Mouse (Mus musculus) thymus, postnatal 36 days (tissue): ENCODE results near the gene Palld.

Source experiments
- DNase-seq, 2 experiments: peaks; one replicate each; pipeline ENCODE4 v3.0.0; 2022; ENCODE audit warnings: mixed read lengths in 2 of 2

Gene Palld

DNA sequence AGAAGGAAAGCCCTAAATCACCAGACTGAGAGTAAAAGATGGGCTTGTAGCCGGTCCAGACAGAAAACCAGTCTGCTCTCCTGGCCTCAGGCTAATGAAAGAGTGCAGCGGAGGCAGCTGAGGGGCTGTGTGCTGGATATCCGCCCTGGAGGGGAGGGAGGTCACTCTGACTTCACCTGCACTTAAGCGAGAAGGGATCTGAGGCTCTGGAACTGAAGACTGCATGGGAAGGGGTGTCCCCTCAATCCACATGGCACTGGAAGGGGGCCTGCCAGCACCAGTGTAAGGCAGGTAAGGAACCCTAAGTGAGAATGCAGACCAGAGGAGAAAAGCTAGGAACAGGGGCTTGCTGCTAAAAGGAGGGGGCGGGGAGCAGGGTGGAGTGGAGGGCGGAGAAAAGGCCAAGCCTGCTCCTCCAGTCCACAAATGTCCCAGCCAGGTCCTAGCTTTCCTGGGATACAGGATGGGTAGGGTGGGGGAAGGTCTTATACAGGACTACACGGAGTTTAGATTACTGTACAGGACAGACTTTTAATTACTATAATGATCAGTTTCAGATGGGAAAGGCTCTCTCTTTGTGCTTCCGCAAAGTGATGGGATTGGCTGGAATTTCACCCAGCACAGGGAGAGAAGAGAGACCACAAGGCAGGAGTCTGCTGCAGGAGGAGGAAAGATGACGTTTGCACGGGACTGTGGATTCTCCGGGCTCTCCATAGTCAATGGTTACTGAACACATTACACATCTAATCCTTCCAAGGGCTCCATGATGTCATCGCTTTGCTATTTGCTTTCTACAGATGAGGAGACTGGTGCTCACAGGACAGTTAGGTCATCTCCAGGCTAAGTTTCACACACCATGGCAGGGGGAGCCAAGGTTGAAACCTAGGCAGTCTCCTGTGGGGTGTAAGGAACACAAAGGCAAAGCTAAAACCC lies 278.7 kb downstream of the Palld start:
- no peak for DNase-seq

DNA sequence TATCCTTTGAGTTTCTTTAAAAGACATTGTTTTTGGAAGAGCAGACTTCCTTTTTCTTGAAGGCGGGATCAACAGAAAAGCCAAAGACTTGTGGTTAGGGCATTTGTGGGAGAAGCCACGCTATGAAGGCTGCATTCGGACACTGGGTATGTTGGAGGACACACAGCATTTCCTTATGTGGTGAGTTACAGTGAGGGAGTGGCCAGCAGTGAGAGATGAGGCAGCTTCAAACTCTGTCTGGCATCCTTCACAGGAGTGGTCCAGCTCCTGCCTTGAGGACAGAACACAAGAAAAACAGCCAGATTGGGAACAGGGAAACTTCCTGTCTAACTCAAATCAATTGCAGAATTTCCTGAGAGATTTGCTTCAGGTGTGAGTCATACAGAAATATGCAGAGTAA lies 281.2 kb downstream of the Palld start:
- no peak for DNase-seq

DNA sequence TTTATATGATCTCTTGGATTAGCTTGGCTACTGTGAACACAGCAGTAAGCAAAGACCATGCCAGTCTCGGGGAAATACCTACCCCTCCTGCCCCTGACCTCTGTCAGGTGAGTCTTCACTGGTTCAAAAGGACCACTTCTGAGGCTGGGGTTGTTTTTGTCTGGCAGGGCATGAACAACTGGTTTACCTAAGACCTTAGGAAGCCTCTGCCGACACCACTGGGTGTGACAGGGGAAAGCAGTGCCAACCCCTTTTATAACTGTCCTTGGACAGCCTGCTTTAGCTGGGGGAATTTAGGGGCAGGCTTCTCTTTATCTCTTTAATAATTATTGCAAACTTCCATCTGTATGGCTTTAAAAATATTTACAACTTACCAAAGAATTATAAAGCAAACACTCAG lies 284.8 kb downstream of the Palld start:
- no peak for DNase-seq

DNA sequence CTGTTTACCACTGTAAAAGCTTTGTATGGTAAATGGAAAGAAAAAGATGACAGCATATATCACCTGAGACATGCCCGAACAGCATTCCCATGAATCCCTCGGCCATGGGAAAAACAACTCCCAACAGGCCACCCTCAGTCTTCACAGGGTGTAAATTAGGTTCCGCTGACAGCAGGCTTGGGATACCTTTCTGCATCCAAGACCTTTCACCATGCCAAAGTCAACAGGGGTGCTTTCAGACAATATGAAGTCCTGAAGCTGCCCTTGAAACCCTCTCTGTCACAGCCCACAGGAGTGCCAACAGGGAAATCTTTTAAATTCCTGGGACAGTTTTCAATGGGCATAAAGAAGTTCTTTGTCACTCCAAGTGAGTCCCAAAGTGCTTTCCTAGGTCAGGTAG lies 285.4 kb downstream of the Palld start:
- DNase-seq: no peak

DNA sequence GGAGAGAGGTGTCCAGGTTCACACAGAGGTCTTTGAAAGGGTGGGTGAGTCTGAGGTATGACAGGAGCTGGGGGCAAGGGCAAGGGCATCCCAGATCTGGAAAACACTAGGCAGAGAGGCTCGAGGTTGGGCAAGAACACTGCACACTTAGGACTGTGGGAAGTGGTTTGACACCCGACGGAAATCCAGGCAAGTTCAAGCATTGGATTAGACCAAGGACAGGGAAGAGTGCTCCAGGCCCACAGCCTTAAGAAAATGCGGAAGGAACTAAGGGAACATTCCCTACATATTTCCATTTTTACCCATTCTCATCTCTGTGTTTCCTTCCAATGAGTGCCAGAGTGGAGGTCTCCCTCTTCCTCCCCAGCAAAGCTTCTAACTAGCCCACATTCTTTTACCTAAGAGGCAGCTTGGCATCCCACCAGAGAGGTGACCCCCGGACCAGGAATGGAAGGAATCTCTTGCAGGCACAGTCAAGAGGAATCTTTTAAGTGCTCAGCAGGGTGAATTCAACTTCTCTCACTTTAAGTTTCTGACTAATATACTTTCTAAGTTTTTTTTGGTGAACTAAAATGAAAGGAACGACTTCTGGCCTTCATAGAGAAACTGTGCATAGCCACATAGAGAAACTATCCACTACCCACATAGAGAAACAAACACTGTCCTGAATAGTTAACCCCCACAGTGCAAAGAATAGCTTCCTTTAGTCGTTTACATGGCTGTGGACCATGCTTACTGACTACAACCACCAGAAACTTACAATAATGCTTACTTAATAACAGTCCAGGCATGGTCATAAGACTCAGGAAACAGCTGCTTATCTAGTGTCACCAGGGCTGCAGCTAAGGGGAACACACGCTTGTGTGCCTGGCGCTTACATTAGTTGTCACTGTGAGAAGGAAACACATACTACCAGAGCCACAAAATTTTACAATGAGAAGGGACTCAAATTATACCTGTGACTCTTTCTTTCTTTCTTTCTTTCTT lies 286.5 kb downstream of the Palld start:
- no peak for DNase-seq

DNA sequence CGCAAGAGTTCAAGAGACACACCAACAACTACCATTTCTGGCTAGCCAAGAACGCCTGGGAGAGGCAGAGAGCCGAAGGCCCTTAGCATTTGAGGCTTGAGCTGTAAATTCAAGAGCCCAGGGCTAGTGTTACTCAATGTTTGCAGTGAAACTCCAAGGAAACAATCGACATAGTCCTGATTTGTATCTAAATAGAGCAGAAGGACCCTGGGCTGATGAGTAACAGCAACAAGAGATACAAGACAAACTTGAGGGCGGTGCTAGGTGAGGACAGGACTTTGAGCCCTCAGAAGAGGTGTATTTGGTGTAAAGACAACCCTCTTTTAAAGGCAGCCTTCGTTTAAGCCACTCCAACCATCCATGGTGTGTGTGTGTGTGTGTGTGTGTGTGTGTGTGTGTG lies 290.7 kb downstream of the Palld start:
- DNase-seq: no peak

DNA sequence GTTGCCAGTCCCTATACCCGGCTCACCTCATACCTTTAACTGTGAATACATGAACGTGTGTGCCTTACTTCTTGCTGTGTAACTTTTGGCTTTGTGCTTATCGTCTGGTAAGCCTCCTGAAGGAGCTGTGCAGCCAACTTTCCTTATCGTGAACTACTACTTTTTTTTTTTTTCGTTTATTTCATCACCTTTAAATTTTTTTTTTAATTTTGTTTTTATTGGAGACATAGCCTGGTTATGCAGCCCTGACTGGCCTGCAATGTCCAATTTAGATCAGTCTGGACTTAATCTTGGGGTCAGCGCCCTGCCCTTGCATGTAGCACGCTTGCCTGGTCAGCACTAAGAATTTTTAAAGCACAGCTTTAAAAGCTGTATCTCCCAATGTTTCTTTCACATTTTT lies 291.4 kb downstream of the Palld start:
- DNase-seq: no peak

DNA sequence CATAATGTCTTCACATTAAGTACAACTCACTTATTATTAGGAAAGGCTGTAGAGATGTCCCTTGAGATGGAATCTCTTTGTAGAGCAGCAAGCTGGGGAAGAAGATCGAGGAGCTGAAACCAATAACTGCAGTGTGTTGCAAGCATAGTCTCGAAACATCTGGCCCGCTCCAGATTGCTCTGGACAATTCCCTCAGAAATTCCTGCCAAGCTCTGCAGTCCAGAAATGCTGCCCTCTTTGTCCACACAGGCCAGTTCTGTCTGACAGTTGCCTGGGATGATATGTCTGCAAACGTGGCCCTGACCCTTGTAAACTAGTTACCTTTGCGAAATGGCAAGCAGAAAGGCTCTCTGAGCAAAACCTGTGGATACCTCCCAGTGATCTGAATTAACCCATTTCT lies 291.9 kb downstream of the Palld start:
- DNase-seq: no peak

DNA sequence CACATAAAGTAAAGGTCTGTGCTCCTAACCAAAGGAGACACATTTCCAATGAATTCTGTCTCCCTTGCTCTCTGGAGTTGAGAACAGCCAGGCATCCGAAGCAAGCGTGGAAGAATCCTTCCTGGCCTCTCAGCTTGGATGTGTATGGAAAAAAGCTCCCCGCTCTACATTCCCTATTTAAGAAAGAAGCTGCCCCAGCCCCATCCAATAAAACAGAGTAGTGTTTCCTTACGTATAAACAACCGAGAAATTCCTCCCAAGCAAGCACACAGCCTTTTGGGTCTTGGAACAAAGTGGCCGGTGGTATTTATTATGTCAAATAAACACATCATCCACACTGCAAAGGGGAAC lies 295.1 kb downstream of the Palld start:
- no peak for DNase-seq

DNA sequence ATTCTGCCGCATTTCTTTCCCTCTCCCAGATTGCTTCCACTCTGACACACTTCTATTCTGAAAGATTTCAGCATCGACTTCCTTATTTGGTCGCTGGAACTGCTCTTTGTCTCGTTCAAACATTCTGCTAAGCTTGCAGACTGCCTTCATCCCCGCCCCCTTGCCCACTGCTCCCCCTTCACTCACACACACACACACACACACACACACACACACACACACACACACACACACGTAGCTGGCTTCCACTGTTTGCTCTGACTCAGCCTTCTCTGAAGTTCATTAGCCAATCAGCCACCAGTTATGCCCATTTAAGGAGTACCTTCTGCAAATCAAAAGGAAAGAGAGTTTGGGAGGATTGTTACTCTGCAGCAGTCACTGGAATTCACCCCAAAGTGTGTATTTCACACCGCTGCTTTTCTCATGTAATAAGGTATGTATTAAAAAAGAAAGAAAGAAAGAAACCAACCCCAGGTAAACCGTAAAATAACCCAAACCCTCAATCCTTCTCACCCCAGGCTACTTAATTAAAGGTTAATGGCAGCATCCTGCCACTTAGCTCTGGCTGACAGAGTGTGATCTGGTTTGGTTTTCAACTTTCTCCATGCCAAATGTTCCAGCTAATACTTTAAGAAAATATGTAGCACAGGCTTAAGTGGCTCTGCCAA lies 295.6 kb downstream of the Palld start:
- peak; percentile 48 to 54 for DNase-seq

DNA sequence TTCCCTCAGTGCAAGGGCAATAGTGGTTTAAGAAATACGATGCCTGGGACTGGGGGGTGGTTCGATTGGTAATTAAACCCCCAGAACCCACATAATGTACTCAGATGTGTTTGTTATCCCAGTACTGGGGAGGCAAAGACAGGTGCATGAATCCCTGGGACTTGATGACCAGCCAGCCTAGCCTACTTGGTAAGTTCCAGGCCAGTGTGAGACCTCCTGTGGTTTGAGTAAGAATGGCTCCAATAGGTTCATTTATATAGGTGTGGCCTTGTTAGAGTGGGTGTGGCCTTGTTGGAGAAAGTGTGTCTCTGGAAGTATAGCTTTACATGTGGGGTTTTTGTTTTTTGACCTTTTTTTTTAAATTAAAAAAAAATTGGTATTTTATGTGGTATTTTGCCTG lies 297.6 kb downstream of the Palld start:
- no peak for DNase-seq

DNA sequence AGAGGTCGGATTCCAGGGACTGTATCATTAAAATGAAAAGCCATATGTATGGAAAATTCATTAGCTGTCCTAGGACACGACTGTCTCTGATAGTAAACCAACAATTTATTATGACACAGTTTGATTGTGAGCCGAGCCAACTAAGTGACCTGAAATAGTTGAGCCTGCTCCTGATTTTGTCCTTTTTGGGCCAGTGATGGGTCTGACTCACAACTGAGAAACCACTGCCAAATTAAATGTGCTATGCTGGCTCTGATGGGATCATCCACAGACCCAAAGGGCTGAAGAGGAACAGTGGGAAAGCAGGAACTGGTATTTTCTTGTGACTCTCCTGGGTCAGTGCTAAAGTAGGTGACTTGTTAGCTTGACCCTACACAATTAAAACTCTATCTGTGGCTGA lies 305.6 kb downstream of the Palld start:
- no peak for DNase-seq

DNA sequence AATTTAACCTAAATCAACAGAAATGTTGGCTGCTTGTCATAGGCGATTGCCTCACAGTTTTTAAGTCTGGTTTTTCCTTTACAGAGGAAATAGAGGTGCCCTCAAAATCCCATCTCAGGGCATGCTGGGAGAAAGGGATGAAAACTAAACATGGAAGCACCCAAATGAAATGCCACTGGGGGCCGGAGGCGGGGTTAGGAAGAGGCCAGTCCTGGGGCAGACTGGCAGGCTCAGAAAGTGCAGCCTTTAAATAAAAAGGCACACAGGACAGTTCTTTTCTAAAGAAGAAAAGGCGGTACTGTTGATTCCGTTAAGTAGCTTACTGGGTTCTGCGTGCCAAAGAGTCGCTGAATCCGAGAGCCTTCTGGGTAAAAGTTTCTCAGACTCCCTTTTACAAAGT lies 311.0 kb downstream of the Palld start:
- no peak for DNase-seq

DNA sequence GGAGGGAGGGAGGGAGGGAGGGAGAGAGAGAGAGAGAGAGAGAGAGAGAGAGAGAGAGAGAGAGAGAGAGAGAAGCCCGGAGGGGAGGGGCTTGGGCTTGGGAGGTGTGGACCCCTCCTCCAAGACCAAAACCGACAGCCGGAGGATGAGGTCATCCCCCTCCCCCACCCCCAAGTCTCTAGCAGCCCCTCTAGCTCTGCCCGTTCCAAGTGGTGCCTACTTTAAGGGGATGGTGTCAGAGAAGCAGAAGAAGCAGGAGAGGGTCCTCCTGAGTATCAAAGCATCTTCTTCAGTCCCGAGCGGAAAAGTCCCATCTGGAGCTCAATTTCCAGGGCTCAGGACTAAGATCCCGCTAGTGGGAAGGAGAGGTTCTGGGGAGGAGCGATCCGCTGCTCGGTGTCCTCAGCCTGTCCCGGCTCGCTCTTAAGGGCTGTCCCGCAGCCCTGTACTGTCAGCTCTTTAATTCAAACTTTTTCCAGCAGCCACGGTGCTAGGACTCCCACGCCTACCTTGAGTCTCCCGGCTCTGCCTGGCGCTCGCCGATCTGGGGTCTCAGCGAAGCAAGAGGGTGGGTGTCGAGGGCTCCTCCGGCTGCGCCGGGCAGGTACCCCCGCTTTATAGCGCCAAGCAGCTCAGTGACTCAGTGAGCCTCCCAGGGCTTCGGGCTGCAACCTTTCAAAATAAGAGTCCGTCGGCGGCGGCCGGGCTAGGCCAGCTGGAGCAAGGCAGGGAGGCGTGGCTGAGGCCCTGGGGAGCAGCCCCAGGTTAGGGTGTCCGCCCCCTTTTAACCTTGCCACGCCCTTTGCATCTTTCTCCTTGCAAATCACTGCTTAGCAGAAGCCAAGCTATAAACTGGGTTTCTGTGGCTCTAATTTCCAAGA lies 311.7 kb downstream of the Palld start:
- DNase-seq: peak; percentile 74 to 83

DNA sequence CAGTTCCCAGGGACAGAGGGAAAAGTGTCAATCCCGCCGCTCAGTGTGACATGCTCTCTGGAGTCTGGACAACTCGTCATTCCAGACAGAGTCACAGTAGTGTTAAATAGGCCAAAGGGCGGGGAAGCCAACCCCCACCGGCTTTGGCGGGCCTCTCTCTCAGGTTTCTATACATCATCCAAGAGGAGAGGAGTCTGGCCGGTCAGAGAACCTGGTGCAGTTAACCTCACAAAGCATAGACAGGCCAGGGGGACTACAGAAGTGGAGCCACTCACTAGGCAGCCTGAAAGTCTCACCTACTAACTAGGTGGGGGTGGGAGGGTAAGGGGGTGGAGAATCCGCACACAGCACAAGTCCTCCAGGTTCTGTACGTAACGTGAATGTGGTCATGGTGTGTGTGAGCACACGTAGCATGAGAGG lies 312.5 kb downstream of the Palld start:
- no peak for DNase-seq

DNA sequence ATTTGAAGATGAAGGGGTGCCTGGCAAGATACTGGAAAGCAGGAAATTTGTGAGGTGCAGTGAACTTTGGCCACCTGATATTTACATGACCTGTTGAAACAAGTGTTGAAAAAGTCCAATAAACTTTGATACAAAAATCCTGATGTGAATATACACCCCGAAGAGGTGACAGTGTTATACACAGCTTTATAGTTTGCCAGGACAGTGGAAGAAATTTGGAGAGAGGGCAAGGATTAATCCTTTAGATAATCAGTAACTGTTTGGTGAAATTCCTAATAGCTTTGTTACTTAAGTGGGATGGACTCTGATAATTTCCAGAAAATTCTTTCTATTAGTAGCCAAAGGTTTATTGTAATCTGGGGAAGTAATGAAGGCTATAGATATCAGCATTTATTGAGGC lies 314.2 kb downstream of the Palld start:
- no peak for DNase-seq

DNA sequence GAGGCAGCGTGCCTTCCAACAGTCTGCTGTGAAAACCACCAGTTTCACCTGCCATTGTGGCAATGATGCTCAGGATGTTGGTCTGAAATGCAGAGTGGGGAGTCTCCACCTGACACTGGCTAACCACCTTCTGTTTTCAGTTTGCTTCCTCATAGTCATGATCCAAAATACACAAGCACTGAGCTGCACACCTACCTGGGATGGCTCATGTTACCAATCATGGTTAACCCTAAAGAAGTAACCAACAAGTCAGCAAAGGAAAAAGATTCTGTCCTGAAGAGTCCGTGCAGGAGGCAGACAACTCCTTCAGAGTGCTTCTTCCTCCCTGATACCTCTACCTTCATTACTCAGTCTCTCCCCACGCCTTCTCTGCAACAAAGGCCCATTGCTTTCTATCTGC lies 314.8 kb downstream of the Palld start:
- DNase-seq: no peak

DNA sequence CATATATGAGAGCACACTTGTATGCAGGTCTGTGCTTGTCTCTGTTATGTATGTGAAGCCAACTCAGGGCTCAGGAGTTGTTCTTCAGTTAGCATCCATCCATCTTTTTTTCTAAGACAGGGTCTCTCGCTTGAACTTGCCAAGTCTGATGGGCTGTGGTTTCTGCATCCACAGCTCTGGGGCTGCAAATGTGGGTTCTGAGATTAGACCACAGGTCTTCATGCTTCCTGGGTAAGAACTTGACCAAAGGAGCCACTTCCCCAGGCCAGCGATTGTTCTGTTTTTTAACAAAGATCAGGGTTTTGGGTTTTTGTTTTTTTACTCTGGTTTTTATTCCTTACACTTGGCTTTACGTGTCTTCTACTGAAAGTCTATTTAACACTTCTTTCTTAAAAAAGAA lies 316.0 kb downstream of the Palld start:
- DNase-seq: no peak

DNA sequence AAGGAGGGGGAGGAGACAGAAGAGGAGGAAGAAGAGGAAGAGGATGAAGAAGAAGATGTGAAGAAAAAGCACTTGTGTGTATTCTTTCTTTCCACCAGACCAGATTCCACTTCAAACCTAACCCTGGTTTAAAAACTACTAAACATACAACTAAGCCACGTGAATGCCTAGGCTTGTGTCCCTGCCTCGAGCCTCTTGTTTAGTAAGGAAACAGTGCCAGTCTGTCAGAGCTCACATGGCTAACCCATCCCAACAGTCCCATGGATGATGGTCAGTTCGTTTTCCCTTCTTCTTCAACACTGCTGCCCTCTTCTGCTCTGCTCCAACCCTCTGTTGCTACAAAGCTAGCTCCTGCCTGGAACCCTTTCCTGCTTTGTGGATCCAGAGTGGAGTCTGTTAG lies 316.7 kb downstream of the Palld start:
- no peak for DNase-seq

DNA sequence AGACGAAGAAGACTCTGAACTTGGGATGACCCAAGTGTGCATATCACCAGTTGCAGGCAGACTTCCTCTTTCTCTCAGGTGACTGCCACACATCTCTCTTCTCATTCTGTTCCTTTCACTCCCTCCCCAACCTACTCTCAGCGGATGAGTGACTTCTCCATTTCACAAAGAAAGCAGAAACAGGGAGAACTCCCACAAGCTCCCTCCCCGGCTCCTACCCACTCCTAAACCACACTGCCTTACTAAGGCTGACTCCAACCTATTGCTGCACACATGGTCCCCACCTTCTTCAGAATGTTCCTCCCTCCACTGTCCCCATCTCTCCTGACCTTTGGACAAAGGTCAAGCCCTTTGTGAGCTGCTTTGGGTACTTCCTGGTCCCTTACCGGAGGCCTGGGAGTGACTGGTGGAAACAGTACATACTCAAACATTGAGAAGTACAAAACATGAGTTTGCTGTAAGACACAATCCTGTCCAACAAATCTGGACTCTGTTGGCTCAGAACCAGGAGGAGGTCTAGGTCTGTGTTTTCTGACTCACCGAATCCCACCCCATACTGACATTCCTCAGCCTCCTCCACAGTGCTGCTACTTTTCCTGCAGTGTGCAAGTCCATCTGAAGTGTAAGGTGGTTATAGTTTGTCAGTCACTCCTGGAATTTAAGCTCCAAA lies 317.6 kb downstream of the Palld start:
- DNase-seq: no peak

DNA sequence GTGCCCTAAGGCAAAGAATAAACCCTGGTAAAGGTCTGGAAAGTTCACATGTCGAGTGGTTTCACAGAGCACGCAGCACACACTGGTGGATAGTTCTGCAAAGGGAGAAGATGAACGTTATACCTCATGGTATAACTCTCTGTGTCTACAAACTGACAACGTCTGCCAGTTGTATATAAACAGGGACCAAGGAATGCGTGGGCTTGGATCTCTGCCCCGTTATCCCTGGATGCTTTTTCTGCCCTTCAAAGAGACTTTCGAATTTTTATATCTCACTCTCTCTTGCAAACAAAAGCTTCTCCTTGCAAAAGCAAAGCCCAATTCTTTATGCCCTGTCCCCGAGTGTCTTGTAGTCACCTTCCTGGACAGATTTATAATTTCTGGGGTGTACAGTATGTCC lies 319.9 kb downstream of the Palld start:
- DNase-seq: no peak

DNA sequence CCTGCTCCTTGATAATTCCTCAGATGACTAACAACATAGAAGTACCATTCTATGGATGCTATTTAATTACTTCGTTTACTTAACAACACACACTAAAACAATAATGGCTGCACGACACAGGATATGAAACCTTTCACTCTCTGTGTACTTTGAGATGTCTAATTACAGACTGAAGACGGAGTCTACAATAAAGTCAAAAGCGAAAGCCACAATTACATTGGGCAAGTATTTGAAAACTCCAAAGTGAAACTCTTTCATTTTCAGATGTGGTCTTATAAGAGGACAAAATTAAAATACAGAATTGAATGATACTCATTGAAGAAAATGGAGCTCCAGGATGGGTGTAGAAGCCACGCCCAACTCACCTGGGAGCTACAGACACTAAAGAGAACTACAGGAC lies 321.2 kb downstream of the Palld start:
- DNase-seq: no peak
